Mouse (Mus musculus) adrenal gland, postnatal 10 days (tissue): ENCODE measurements at regions not wholly inside any gene's neighbourhood (a gene's known extent, or its start where the extent isn't known, plus 50 kb on each side); places are given as distances from the start of the nearest gene placed in this dataset.

Experiments used
- DNase-seq: peaks from one replicate; pipeline ENCODE4 v3.0.0; 2021; ENCODE audit warnings: mixed read lengths

DNA sequence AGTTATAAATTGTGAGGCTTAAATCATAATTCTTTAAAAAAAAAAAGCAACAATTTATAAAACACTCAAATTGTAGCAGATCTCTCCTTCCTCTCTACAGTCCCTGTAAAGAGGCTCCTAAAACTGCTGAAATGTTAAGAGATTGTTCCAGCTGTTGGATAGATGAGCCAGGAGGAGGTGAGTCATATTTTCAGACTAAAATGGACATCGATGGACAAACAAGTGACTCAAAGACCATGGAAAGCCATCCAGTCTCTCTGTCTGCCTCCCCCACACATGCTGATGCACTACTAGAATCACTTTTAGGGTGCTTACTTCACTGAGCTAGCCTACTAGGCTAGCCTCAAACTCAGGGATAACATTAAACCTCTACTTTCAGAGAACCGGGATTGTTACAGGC is 561.5 kb downstream of the Tmem114 start:
- DNase-seq: no peak

- DNase-seq: no peak
These were observed 585.8 kb downstream of the Tmem114 start for GRCm38 (mm10) chr16:7839139-7839538.

DNA sequence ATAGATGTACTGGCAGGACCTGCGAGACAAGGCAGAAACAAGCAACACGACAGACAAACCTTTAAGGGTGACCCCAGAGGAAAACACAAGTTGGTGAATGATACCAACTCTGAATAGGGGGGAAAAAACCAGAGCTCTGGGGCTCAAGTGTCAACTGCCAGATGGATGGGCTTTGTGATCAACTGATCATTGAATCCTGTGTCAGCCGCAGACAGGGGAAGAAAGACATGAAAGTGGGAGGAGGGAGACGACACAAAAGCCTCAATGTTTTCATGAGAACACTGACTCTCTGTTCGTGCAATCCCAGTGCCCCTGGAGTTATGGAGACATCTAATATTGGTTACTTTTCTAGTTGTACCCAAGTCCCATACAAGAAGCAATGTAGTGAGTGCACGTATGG is 593.8 kb downstream of the Tmem114 start:
- DNase-seq: no peak

GRCm38 (mm10) chr16:7829939-7830650 is 594.8 kb downstream of the Tmem114 start:
- DNase-seq: no peak

- DNase-seq: no peak
These were observed 623.8 kb downstream of the Tmem114 start for GRCm38 (mm10) chr16:7801161-7801560.

DNA sequence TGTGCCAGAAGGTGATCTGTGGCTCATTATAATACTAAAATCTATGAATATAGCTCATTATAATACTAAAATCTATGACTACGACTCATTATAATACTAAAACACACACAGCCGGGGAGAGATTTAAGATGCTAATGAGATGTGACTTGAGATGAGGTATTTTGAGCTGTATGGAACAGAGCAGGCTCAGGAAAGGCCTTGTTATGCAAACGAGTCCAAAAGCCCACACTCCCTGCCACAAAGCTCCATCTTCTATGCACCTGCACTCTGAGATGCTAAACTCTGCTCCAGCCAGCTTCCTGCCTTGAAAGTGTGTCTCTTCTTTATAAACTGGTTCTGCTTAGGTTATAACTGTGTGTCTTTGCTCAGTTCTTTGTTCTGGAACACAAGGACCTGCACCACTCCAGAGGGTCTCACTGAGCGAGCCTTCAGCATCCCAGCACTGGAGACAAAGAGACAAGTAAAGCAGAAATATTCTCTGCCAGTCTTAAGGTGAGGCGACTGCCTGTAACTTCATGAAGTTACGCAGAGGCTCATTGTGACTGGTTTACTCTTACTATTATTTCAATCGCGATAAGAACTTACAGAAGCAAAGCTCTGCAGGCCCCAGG is 627.7 kb downstream of the Tmem114 start:
- DNase-seq: no peak

DNA sequence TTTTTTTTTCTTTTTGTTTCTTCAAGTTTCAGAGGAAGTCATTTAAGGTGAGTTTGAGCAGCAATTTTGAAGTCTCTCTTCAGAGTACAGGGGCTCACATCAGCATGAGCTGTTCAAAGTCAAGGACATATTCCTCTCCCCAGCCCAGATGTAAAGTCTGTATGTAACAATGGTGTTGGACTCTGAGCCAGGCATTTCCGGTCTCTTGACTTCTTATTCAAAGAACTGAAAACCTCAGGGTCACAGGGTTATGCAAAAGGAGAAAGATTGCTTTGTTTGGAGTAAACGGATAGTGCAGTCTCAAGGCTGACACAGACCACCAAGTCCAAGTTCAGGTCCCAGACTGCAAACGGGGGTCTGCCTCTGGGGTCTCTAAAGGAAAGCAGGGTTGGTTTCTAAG is 629.4 kb downstream of the Tmem114 start:
- DNase-seq: no peak

DNA sequence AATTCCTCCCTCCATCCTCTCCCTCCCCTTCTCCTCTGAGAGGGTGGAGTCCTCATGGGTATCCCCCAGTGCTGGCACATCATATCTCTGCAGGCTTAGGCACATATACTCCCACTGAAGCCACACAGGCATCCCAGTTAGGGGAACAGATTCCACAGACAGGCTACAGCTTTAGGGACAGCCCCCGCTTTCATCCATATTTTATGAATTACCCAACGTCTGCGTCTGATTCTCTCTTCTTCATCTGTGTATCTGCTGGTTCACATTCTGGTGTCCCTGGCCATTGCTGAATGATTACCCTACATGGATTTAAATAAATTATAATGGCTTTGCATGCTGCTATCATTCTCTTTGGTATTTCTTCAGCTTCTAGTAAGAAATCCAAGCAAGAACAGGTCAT is 632.4 kb downstream of the Tmem114 start:
- no peak for DNase-seq

DNA sequence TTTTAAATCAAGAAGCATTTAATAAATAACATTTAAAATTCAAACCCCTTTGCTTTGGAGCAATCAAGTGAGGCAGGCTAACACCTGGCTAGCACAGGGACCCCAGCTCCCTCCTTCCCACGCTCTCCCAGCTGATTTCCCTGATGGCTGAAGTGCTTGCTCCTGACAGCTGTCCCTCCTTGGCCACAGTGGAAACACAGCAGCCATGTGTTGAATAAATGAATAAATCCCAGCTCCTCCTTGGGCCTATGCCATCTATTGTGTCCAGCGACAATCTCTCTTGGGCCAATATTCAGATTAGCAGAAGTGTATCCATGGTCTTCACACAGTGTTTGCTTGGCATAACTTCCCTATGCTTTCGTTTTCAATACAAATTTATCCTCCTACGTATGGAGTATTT is 634.7 kb downstream of the Tmem114 start:
- DNase-seq: no peak

- no peak for DNase-seq
These were observed 636.7 kb downstream of the Tmem114 start for GRCm38 (mm10) chr16:7788209-7788608.

- no peak for DNase-seq
These were observed 643.4 kb downstream of the Tmem114 start for GRCm38 (mm10) chr16:7781506-7781905.

- DNase-seq: no peak
These were observed 649.3 kb downstream of the Tmem114 start for GRCm38 (mm10) chr16:7775635-7776034.

DNA sequence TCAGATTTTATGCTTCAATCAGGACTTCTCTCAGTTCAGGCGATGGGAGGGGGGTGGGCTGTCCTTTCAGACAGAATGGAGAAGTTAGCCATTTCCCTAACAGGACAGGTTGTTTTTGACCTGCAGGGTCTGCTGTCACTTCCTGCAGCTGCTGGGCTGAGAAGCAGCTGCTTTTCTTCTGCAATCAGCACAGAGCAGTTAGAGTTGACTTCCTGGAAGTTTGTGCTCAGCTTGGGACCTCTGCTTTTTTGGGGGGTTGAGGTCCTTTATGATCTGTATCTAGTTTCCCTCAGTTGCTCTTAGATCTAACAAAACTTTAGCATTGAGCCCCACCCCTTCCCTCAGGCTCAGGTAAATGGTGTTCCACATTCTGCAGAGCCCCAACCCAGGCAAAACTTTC is 656.5 kb downstream of the Tmem114 start:
- DNase-seq: no peak

DNA sequence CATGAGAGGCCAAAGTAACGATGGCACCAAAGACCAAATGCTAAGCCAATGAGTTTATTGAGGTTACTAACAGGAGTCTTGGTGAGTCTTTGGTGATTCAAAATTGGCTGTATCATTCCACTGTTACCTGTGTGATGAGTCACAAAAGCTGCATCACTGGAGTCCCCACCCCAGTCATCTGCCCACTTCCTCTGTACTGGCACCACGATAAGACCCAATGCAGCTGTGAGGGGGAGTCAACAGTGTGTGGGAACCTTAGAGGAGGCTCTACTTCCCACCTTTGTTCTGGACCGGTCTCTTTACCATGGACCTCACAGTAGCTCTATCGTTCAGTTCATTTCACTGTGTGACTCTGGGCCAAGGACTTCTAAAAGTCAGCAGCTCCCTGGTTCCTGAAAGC is 657.2 kb downstream of the Tmem114 start:
- no peak for DNase-seq

- DNase-seq: no peak
These were observed 660.6 kb downstream of the Tmem114 start for GRCm38 (mm10) chr16:7764383-7764782.

- peak; percentile 29 for DNase-seq
These were observed 696.8 kb downstream of the Tmem114 start for GRCm38 (mm10) chr16:7728186-7728585.

GRCm38 (mm10) chr16:7725225-7725624 is 699.7 kb downstream of the Tmem114 start:
- DNase-seq: no peak

DNA sequence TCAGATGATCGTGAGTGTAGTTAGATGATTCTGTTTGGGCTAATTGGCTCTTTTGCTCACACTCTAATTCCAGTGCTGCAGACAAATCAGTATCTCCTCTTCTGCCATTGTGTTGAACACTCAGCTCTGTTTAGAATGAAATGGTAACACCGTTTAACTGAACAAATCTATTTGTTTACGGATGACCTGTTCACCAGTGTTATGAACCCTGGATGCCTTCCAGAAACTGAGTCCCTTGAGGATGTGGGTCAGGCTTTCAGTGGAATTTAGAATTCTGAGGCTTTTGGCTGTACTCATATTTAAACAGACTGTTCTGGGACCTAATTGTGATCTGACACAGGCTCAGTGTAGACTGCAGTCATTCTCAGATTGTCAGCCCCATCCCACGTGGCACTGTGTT is 723.5 kb downstream of the Tmem114 start:
- DNase-seq: peak; percentile 59

- no peak for DNase-seq
These were observed 739.5 kb downstream of the Tmem114 start for GRCm38 (mm10) chr16:7685484-7685883.

- DNase-seq: no peak
These were observed 758.8 kb downstream of the Tmem114 start for GRCm38 (mm10) chr16:7666096-7666495.

DNA sequence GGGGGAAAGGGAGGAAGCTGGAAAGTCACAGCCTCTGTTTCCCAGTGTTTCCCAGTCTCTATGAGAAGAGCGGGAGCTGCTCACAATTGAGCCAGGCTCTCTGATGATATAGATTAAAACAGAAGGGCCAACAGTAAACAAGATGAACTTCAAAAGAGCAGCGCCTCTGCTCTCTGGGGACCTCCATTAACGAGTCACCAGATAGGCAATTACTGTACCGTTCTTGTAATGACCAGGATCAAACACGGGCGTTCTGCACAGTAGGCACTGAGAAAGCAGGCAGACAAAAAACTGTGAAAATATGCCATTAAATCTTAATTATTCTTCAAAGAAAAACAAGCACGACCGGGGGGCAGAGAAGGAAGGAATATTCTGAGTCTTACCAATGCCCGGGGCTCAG is 766.8 kb downstream of the Tmem114 start:
- no peak for DNase-seq

DNA sequence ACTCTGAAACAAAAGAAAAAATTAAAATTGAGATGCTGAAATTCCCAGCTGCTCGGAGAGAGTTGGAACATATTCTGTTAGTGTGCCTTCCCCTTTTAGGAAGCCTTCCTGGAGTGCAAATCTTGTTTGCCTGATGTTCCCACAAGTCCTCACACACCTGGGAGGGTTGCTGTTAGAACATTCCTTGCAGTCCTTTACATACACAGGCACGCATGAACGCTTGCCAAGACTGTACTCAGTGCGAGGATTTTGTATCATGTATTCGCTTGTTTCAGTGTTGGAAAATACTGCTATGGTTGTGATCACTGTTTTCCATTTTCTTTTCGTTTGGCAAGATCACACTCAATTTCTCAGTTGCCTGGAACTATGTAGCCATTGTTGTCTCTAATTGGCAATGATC is 770.5 kb downstream of the Tmem114 start:
- DNase-seq: no peak

- DNase-seq: no peak
These were observed 775.2 kb downstream of the Tmem114 start for GRCm38 (mm10) chr16:7649771-7650170.

- DNase-seq: no peak
These were observed 777.5 kb downstream of the Tmem114 start for GRCm38 (mm10) chr16:7647275-7647926.
